Mouse (Mus musculus) G1E (cell line): ENCODE results near the gene Ccser1. TPM values are rescaled to one million over a fixed set of nuclear protein-coding genes. Genes with fewer than 3 reads are reported as not detected.

ENCODE experiments used
- ATAC-seq: 2 replicates; pipeline ENCODE4 v1.8.0; 2016; ENCODE audit warnings: mild to moderate bottlenecking; ENCODE audit not compliant: insufficient number of reproducible peaks, poor library complexity, low FRiP score, severe bottlenecking; ENCODE audit errors: extremely low read depth
- DNase-seq: peaks from one replicate; pipeline ENCODE4 v3.0.0; 2012; ENCODE audit warnings: low spot score
- H3K27me3 ChIP-seq: 2 replicates; pipeline ENCODE4 v1.6.1; 2012; ENCODE audit warnings: mild to moderate bottlenecking, low read length, inconsistent platforms; ENCODE audit not compliant: insufficient read depth
- H3K36me3 ChIP-seq: replicated peaks from 2 replicates; pipeline ENCODE3; 2012; ENCODE audit warnings: mild to moderate bottlenecking, inconsistent platforms
- H3K4me1 ChIP-seq: 2 replicates; pipeline ENCODE4 v1.6.1; 2012; ENCODE audit warnings: low read depth, low read length, inconsistent platforms, mixed read lengths; ENCODE audit not compliant: insufficient read depth
- H3K4me3 ChIP-seq: 2 replicates; pipeline ENCODE4 v1.5.1; 2012; ENCODE audit warnings: low read depth, mild to moderate bottlenecking, inconsistent platforms, low read length, moderate library complexity, mixed read lengths
- H3K9me3 ChIP-seq: replicated peaks from 2 replicates; pipeline ENCODE4 v1.6.1; 2012; ENCODE audit warnings: inconsistent platforms
- CTCF ChIP-seq: IDR thresholded peaks from 2 replicates; pipeline ENCODE4 v1.5.1; 2012; ENCODE audit warnings: low read depth, low read length, inconsistent platforms, mixed read lengths
- GATA1 ChIP-seq: IDR thresholded peaks from 2 replicates; pipeline ENCODE4 v1.6.1; 2012; ENCODE audit warnings: borderline replicate concordance, low read length, inconsistent platforms, mixed read lengths
- GATA2 ChIP-seq: IDR thresholded peaks from 2 replicates; pipeline ENCODE4 v1.6.1; 2012; ENCODE audit warnings: low read depth, low read length, inconsistent platforms, borderline replicate concordance
- POLR2AphosphoS5 ChIP-seq: IDR thresholded peaks from 2 replicates; pipeline ENCODE4 v1.6.1; 2012; ENCODE audit warnings: low read depth, low read length, inconsistent platforms; ENCODE audit not compliant: insufficient replicate concordance
- TAL1 ChIP-seq: conservative IDR thresholded peaks from 2 replicates; pipeline ENCODE4 v1.6.1; 2012; ENCODE audit warnings: low read depth, low read length, inconsistent platforms, mixed read lengths
- polyA plus RNA-seq: library from polyadenylated mRNA; stranded (reverse); fragments of >175 nt; gene quantifications from 2 replicates; pipeline ENCODE4 v1.2.3, GENCODE M21; 2012
- total RNA-seq, 2 experiments: library from RNA; stranded (forward) in 1 of 2; stranded (reverse) in 1 of 2; fragments of 200-1000 nt in 1 of 2; fragments of >200 nt in 1 of 2; fragmentation: Nextera tagmentation in 1 of 2; gene quantifications; 2 replicates each; pipeline ENCODE4 v1.2.3; 2014 to 2017

Gene Ccser1
- total and polyA plus RNA-seq, 3 experiments, result 0.11 TPM; not detected in 2

DNA sequence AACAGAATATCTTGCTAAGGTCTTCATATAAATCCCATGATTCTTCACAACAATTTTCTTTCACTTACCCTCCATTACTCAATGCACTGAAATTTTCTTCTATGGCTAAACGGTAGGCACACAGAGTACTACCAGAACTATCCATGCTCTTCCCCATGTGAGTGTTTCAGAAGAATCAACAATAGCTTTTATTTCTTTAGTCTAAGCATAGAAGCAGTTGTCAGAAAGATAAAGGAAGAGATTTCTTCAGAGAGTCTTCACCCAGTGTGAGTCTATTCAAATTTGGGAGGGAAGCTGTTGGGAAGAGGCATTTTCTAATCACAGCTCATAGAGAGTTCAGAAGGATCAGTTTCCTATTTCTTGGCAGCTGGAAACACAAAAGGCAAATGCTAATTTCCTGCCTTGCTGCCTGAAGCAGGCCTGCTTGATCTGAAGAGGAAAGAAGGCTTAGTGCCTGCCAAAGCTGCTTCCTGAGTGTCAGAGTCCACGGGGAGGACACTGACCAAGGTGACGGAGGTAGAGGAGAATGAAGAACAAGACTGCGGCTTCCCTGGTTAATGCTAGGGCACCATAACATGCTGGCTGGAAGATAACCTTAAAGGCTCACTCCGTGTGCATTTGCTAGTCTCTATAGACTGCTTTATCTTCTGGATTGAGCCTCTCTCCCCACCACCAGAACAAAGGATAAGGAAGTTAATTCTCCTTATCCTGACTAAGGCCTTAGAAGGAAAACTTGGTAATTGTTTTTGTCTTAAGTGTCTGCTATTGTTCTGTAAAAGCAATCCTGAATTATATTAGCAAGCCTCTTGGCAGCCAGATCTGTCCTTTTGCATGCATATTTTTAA, 251.0 kb downstream of the Ccser1 start:
- ATAC-seq (no peak), DNase-seq (no peak)
- no peaks in the 10 kb centered on the region for H3K27me3 ChIP-seq
- no peaks in the 10 kb centered on the region for H3K36me3 ChIP-seq
- TF ChIP-seq GATA2 (no peak), CTCF (no peak), POLR2AphosphoS5 (no peak), GATA1 (no peak), TAL1 (no peak)
- no peak overlapping the region for H3K4me3 ChIP-seq
- H3K4me1 ChIP-seq, result no peaks in the 10 kb centered on the region
- H3K9me3 ChIP-seq, result no peaks in the 10 kb centered on the region

DNA sequence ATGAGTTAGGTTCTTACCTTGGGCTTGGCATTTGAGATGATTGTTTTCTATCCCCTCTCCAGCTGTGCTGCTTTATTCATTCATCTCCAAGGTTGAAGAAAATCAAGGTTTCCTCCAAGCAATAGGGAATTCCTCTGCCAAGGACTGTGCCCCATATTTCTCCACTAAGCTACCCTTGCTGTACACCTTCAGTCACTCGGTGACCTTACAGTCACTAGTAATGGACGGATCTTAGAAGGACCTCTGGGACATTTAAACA, 251.5 kb downstream of the Ccser1 start:
- TF ChIP-seq CTCF, result no peak
- Histone ChIP-seq H3K4me1 (no peaks in the 10 kb centered on the region), H3K27me3 (no peaks in the 10 kb centered on the region), H3K9me3 (no peaks in the 10 kb centered on the region), H3K4me3 (no peak overlapping the region), H3K36me3 (no peaks in the 10 kb centered on the region)
- no peak for DNase-seq
- no peak for ATAC-seq

DNA sequence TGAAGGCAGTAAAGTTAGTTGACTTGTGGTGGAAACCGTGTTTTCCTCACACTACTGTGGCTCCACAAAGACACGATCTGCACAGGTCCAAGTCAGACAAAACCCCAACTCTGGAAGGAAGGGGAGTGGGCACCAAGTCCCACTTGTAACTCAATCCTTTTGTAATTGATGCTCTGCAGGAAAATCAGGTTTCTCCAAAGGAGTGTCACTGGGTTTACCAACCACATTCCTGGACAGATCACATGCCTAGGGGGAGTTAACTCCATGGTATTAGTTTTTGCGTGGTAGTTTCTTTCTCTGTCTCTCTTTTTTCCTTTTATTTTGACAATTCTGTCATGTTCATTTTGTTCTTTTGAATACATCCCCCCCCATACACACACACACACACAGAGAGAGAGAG, 252.0 kb downstream of the Ccser1 start:
- no peaks in the 10 kb centered on the region for H3K36me3 ChIP-seq
- DNase-seq, result no peak
- H3K27me3 ChIP-seq, result no peaks in the 10 kb centered on the region
- ATAC-seq, result no peak
- H3K9me3 ChIP-seq, result no peaks in the 10 kb centered on the region
- H3K4me3 ChIP-seq, result no peak overlapping the region
- TF ChIP-seq POLR2AphosphoS5 (no peak), CTCF (no peak), GATA2 (no peak), TAL1 (no peak), GATA1 (no peak)
- H3K4me1 ChIP-seq, result no peaks in the 10 kb centered on the region

DNA sequence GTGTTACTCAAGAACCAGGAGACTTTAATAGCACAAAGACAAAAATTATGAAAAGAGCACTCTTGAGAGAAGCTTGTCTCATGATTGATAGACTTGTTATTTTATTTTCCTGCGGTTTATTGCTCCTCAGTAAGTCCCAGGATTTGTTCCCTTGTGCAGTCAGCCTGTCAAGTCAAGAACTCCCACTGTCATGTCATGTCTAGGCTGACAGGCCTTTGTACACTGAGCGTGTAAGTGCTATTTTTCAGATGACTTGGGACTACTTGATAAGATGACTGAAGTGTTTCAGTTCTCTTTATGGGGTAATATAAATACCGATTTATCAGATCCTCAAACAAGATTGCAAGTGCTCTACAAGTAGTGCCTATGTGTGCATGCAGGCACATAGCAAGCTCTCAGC, 252.6 kb downstream of the Ccser1 start:
- Histone ChIP-seq H3K36me3 (no peaks in the 10 kb centered on the region), H3K4me3 (no peak overlapping the region), H3K4me1 (no peaks in the 10 kb centered on the region), H3K27me3 (no peaks in the 10 kb centered on the region), H3K9me3 (no peaks in the 10 kb centered on the region)
- TF ChIP-seq GATA1, result no peak
- TF ChIP-seq POLR2AphosphoS5, result no peak
- no peak for TF ChIP-seq TAL1
- no peak for TF ChIP-seq GATA2
- no peak for TF ChIP-seq CTCF
- DNase-seq (no peak), ATAC-seq (no peak)

DNA sequence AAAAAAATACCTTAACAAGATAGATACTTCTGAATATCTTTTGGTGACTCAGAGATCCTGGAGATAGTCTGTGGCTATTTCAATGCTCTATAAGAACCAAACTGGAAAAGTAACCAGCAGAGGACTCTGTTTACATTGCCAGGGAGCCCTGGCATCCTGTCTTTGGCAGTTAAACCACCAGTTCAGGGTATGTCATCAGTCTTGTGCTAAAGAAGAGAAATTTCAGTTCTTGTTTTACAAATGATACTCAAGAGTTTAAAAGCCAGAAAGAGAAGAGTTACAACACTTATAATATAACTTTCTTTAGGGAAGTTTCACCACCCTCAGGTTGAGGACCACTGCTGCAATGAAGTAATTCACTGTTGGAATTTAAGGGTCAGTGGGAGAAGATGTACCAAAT, 258.0 kb downstream of the Ccser1 start:
- DNase-seq, result no peak
- no peaks in the 10 kb centered on the region for H3K27me3 ChIP-seq
- H3K4me1 ChIP-seq, result no peaks in the 10 kb centered on the region
- no peak for ATAC-seq
- no peaks in the 10 kb centered on the region for H3K9me3 ChIP-seq
- H3K36me3 ChIP-seq, result no peaks in the 10 kb centered on the region
- no peak for TF ChIP-seq GATA2
- TF ChIP-seq TAL1, result no peak
- TF ChIP-seq CTCF, result no peak
- TF ChIP-seq GATA1, result no peak
- TF ChIP-seq POLR2AphosphoS5, result no peak
- no peak overlapping the region for H3K4me3 ChIP-seq

DNA sequence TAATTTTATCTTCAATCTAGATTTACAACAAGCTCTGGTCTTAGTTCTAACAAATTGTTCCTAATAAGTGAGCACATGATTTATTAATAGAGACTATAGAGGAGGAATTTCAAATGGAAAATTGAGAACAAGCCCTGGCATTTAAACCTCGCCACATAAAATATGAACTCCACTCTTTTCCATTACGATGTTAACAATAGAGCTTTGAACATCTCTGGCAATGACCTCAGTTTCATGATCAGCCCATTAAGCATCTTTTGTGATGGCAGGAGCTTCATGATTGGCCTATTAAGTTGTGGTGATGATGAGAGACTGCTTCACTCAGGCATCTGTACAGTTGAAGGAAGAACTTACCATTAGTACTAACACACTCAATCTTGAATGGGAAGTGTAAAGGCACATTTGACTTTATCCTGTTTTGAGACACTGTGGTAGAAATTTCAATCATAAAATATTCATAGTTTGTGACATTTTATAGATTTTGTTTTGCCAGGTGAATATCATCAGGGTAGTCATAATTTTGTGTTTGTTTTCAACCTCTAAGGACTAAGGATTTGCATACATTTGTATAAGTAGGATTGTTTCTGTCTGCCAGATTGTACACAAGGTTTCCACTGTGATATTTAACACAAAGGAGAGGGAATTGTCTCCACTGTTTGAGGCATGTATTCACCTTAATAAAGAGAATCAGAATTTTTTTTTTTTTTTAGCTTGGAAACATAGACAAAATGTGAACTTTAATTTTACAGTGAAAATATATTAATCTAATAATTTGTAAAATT, 291.4 kb downstream of the Ccser1 start:
- no peak for ATAC-seq
- no peak for DNase-seq
- no peaks in the 10 kb centered on the region for H3K36me3 ChIP-seq
- H3K27me3 ChIP-seq, result no peaks in the 10 kb centered on the region
- no peak overlapping the region for H3K4me3 ChIP-seq
- no peaks in the 10 kb centered on the region for H3K9me3 ChIP-seq
- no peak for TF ChIP-seq GATA1
- TF ChIP-seq POLR2AphosphoS5, result no peak
- TF ChIP-seq GATA2, result no peak
- no peak for TF ChIP-seq CTCF
- no peak for TF ChIP-seq TAL1
- H3K4me1 ChIP-seq, result no peaks in the 10 kb centered on the region

DNA sequence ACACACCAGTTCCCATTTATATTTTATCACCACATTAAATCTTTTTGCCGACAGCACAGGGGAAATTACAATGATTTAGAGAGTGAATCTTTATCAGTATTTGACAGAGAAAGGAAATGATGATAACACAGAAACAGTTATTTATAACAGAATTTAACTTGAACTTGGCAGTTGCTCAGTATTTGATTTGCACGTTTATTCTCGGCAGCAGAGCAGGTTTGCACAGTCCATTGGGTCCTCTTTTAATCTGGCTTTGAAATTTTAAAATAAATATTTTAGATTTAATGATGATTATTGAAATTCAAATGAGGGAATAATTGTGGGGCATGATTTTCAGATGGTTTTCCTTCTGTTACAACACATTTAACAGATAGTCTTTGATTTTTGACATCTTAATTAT, 305.2 kb downstream of the Ccser1 start:
- no peaks in the 10 kb centered on the region for H3K9me3 ChIP-seq
- no peaks in the 10 kb centered on the region for H3K4me1 ChIP-seq
- no peaks in the 10 kb centered on the region for H3K27me3 ChIP-seq
- no peak overlapping the region for H3K4me3 ChIP-seq
- no peak for ATAC-seq
- no peaks in the 10 kb centered on the region for H3K36me3 ChIP-seq
- DNase-seq, result no peak
- no peak for TF ChIP-seq POLR2AphosphoS5
